Comparison of ENCODE assay signal across 9 mouse cellular contexts in genomic region chr5:90908983-90909382, GRCm38 (mm10). TPM values are rescaled to one million over a fixed set of nuclear protein-coding genes. Genes with fewer than 3 reads are reported as not detected.
DNase-seq lines count a peak whose midpoint lies in the region; ATAC-seq lines count a peak whose summit lies in the region.
"Had no signal": no experiment of that assay in that cellular context is flagged by ENCODE, and none has a peak within 500 bp of the region (broad histone marks: within the 10 kb centered on the region; RNA-seq: fewer than 3 reads in every experiment).

No protein-coding gene starts in this region.

- H3K4me2 ChIP-seq in forebrain, embryonic 15.5 days (replicated peaks), result no peak overlapping the region
- H3K4me2 ChIP-seq in midbrain, embryonic 15.5 days, result no peak overlapping the region
- H3K4me2 ChIP-seq: neural tube, embryonic 12.5 days had no signal

- H3K27ac ChIP-seq in forebrain, embryonic 15.5 days (replicated peaks), result no peak overlapping the region
- no peak overlapping the region for H3K27ac ChIP-seq in midbrain, embryonic 15.5 days
- H3K27ac ChIP-seq: neural tube, embryonic 12.5 days had no signal

- H3K36me3 ChIP-seq in forebrain, embryonic 15.5 days, result no peaks in the 10 kb centered on the region
- H3K36me3 ChIP-seq in midbrain, embryonic 15.5 days (replicated peaks), result no peaks in the 10 kb centered on the region
- H3K36me3 ChIP-seq: neural tube, embryonic 12.5 days had no signal

- DNase-seq in urinary bladder, adult 2 months (ENCODE audit: low spot score), result peak; percentile 32
- DNase-seq in urinary bladder, postnatal 4 days (ENCODE audit: low spot score in 2 of 2), result no peak
- peak; percentile 39 for DNase-seq in brain, embryonic 18.5 days (ENCODE audit: low read depth, low spot score)
- peak; percentile 69 to 74 for DNase-seq in left cerebral cortex, postnatal 25 days (ENCODE audit: low spot score in 2 of 2)
- DNase-seq in thymus, postnatal 25 days, result peak; percentile 34

- no peaks in the 10 kb centered on the region for H3K27me3 ChIP-seq in forebrain, embryonic 15.5 days
- peaks cover 8% of the 10 kb centered on the region; the same call in 1 of the 2 replicates for H3K27me3 ChIP-seq in midbrain, embryonic 15.5 days (replicated peaks)

- no peaks in the 10 kb centered on the region for H3K4me1 ChIP-seq in forebrain, embryonic 15.5 days
- no peaks in the 10 kb centered on the region for H3K4me1 ChIP-seq in midbrain, embryonic 15.5 days
- H3K4me1 ChIP-seq: neural tube, embryonic 12.5 days had no signal

- peak; percentile 79; the same call in 1 of the 2 replicates for ATAC-seq in forebrain, embryonic 15.5 days (replicated peaks)
- ATAC-seq in inflammation-experienced regulatory T-cells, adult 6 months, result peak; percentile 89
- ATAC-seq in midbrain, embryonic 15.5 days (replicated peaks), result peak; percentile 90

- no peak overlapping the region for H3K4me3 ChIP-seq in forebrain, embryonic 15.5 days
- no peak overlapping the region for H3K4me3 ChIP-seq in midbrain, embryonic 15.5 days
- H3K4me3 ChIP-seq: neural tube, embryonic 12.5 days had no signal

- no peak overlapping the region for H3K9ac ChIP-seq in forebrain, embryonic 15.5 days (replicated peaks)
- H3K9ac ChIP-seq in midbrain, embryonic 15.5 days, result no peak overlapping the region
- H3K9ac ChIP-seq: neural tube, embryonic 12.5 days had no signal

- H3K9me3 ChIP-seq in forebrain, embryonic 15.5 days, result no peaks in the 10 kb centered on the region
- no peaks in the 10 kb centered on the region for H3K9me3 ChIP-seq in midbrain, embryonic 15.5 days
- H3K9me3 ChIP-seq: neural tube, embryonic 12.5 days had no signal

- intact Hi-C loops in left cerebral cortex, postnatal 25 days (cut with DNase I), result loop anchor here (2.0 to 10.0 kb wide), 4 partner anchors 248 to 694 kb away; no protein-coding TSS in a partner anchor

- 1% methylated on average over 2 of the region's 2 CpGs for WGBS in forebrain, embryonic 15.5 days
- 3% methylated on average over 2 of the region's 2 CpGs for WGBS in midbrain, embryonic 15.5 days

RNA-seq across cellular contexts. Expression of gene Cxcl2, which starts 5.3 kb away (rescaled TPM):
- 0.37 TPM in 1 of 2 replicates, not detected in the other for polyA plus RNA-seq in urinary bladder, adult 2 months (2012; rRNA removed)
- not detected in 2 replicates for polyA plus RNA-seq in forebrain, embryonic 15.5 days (2015; fragmentation: Nextera tagmentation; extraction: Ambion mirVana)
- under 1 TPM in 1 of 3 experiments, not detected in 2; 0.92 TPM for polyA plus RNA-seq in inflammation-experienced regulatory T-cells, adult 6 months (2017; shearing (Covaris generic))
- total RNA-seq in left cerebral cortex, postnatal 25 days (2021), result not detected
- polyA plus RNA-seq in midbrain, embryonic 15.5 days (2015; fragmentation: Nextera tagmentation; extraction: Ambion mirVana), result not detected in 2 replicates
- polyA plus RNA-seq: neural tube, embryonic 12.5 days had no signal

RNA-seq across cellular contexts. Expression of gene Cxcl1, which starts 17.9 kb away (rescaled TPM):
- 1.1 and 1.4 TPM in 2 replicates for polyA plus RNA-seq in urinary bladder, adult 2 months (2012; rRNA removed)
- 0.24 TPM in 1 of 2 replicates, not detected in the other for polyA plus RNA-seq in forebrain, embryonic 15.5 days (2015; fragmentation: Nextera tagmentation; extraction: Ambion mirVana)
- polyA plus RNA-seq in inflammation-experienced regulatory T-cells, adult 6 months (2017; shearing (Covaris generic)), result not detected
- total RNA-seq in left cerebral cortex, postnatal 25 days (2021), result not detected
- 0.22 and 0.31 TPM in 2 replicates for polyA plus RNA-seq in midbrain, embryonic 15.5 days (2015; fragmentation: Nextera tagmentation; extraction: Ambion mirVana)
- polyA plus RNA-seq: neural tube, embryonic 12.5 days had no signal

RNA-seq across cellular contexts. Expression of gene Mthfd2l, which starts 21.9 kb away (rescaled TPM):
- polyA plus RNA-seq in urinary bladder, adult 2 months (2012; rRNA removed), result 25.9 and 32.4 TPM in 2 replicates
- polyA plus RNA-seq in forebrain, embryonic 15.5 days (2015; fragmentation: Nextera tagmentation; extraction: Ambion mirVana), result 69.0 and 70.5 TPM in 2 replicates
- 1 to 10 TPM in 2 of 3 experiments, under 1 TPM in 1; 0.80 to 2.3 (median 1.3) TPM for polyA plus RNA-seq in inflammation-experienced regulatory T-cells, adult 6 months (2017; shearing (Covaris generic))
- 10 to 100 TPM; 14.2 to 14.6 TPM for total RNA-seq in left cerebral cortex, postnatal 25 days (2021)
- 59.7 and 65.4 TPM in 2 replicates for polyA plus RNA-seq in midbrain, embryonic 15.5 days (2015; fragmentation: Nextera tagmentation; extraction: Ambion mirVana)

Comparison
In these comparisons a context has a peak if more than half of its experiments do, and no peak if none do; other contexts are left out.
1. DNase-seq: peak in urinary bladder, adult 2 months (single experiment), brain, embryonic 18.5 days (single experiment), left cerebral cortex, postnatal 25 days (2 of 2) and thymus, postnatal 25 days (single experiment); none in urinary bladder, postnatal 4 days (0 of 2).
2. Peak in every context shown above with its lines, with median percentiles within 50 percentile points of each other: ATAC-seq.